20 mouse cellular contexts compared by ENCODE assay signal in the genomic region with DNA sequence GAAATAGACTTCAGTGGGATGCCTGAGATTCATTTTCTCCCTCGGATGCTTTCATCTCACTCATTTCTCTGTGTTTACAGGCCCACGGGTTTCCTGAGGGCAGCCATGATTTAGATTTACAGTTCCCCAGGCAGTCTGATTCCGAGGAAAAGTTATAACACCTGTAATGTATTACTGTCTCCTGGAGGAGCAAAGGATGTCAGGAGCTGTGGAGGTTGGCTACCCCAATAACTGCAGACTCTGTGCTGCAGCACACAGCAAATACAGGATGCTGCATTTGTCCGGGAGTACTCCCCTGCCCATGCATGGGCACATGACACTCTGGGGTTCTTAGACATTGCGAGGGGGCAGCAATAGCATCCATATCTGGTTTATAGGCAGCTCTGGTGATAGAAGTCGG.
"Had no signal": no experiment of that assay in that cellular context is flagged by ENCODE, and none has a peak within 500 bp of the region (broad histone marks: within the 10 kb centered on the region; RNA-seq: fewer than 3 reads in every experiment).

No protein-coding gene starts in this region.

- H3K27ac ChIP-seq: kidney, postnatal 0 days; layer of hippocampus, adult 2 months; liver, embryonic 12.5 days; liver, embryonic 15.5 days; lung, embryonic 15.5 days; midbrain, embryonic 15.5 days had no signal

- H3K4me3 ChIP-seq: layer of hippocampus, adult 2 months; liver, embryonic 12.5 days; liver, embryonic 15.5 days; lung, embryonic 15.5 days; megakaryocyte, embryonic 14.5 days; midbrain, embryonic 15.5 days had no signal

- H3K9ac ChIP-seq: liver, embryonic 12.5 days; liver, embryonic 15.5 days; lung, embryonic 15.5 days; midbrain, embryonic 15.5 days had no signal

- H3K36me3 ChIP-seq: liver, embryonic 12.5 days; liver, embryonic 15.5 days; lung, embryonic 15.5 days; midbrain, embryonic 15.5 days had no signal

- ATAC-seq: liver, embryonic 12.5 days; midbrain, embryonic 15.5 days had no signal

- H3K4me1 ChIP-seq: liver, embryonic 12.5 days; liver, embryonic 15.5 days; lung, embryonic 15.5 days; megakaryocyte, embryonic 14.5 days; midbrain, embryonic 15.5 days had no signal

- DNase-seq: kidney, adult 2 months; kidney, postnatal 25 days; layer of hippocampus, adult 9-11 months; liver; lung, adult 18-20 months; lung, postnatal 10 days; lung, postnatal 36 days; retina, postnatal 1 day; right cerebral cortex, postnatal 25 days; spleen, adult 18-20 months; thymus, adult 18-20 months; thymus, postnatal 36 days had no signal

- H3K4me2 ChIP-seq: liver, embryonic 12.5 days; liver, embryonic 15.5 days; lung, embryonic 15.5 days; midbrain, embryonic 11.5 days; midbrain, embryonic 15.5 days had no signal

- H3K27me3 ChIP-seq: liver, embryonic 12.5 days; liver, embryonic 15.5 days; lung, embryonic 15.5 days; megakaryocyte, embryonic 14.5 days; midbrain, embryonic 15.5 days had no signal

- H3K9me3 ChIP-seq: liver, embryonic 12.5 days; liver, embryonic 15.5 days; lung, embryonic 15.5 days; midbrain, embryonic 15.5 days had no signal
